Mouse (Mus musculus) embryonic facial prominence, embryonic 15.5 days (tissue): ENCODE data around the gene Tbc1d14. TPM values are rescaled to one million over a fixed set of nuclear protein-coding genes. Genes with fewer than 3 reads are reported as not detected.

Experiments
- ATAC-seq: fragments of 200-750 bp; cut with Nextera tagmentation; 2 replicates; pipeline ENCODE4 v1.8.0; 2017; ENCODE audit warnings: low read depth, moderate TSS enrichment; ENCODE audit not compliant: insufficient number of reproducible peaks, low FRiP score, low TSS enrichment
- H3K27ac ChIP-seq: fragments of 300-500 bp; sonication (generic); replicated peaks from 2 replicates; pipeline ENCODE4 v1.5.1; 2015; ENCODE audit warnings: mild to moderate bottlenecking, inconsistent platforms
- H3K27me3 ChIP-seq: fragments of 300-500 bp; sonication (generic); 2 replicates; pipeline ENCODE4 v1.6.1; 2015; ENCODE audit warnings: inconsistent platforms
- H3K36me3 ChIP-seq: fragments of 300-500 bp; sonication (generic); 2 replicates; pipeline ENCODE4 v1.6.1; 2015; ENCODE audit warnings: mild to moderate bottlenecking, inconsistent platforms
- H3K4me1 ChIP-seq: fragments of 300-500 bp; sonication (generic); 2 replicates; pipeline ENCODE4 v1.6.1; 2015; ENCODE audit warnings: inconsistent platforms
- H3K4me2 ChIP-seq: fragments of 300-500 bp; sonication (generic); replicated peaks from 2 replicates; pipeline ENCODE4 v1.6.1; 2015; ENCODE audit warnings: mild to moderate bottlenecking, inconsistent platforms
- H3K4me3 ChIP-seq: fragments of 300-500 bp; sonication (generic); replicated peaks from 2 replicates; pipeline ENCODE4 v1.5.1; 2015; ENCODE audit warnings: mild to moderate bottlenecking, inconsistent platforms
- H3K9ac ChIP-seq: fragments of 300-500 bp; sonication (generic); 2 replicates; pipeline ENCODE4 v1.6.1; 2015; ENCODE audit warnings: inconsistent platforms
- H3K9me3 ChIP-seq: fragments of 300-500 bp; sonication (generic); replicated peaks from 2 replicates; pipeline ENCODE4 v1.6.1; 2016; ENCODE audit warnings: inconsistent platforms
- WGBS: fragments of 180-500 bp; shearing (Covaris S2); methylation state at CpG from one replicate; pipeline ENCODE4 v1.1.7; 2015; 5-methylcytosine and 5-hydroxymethylcytosine counted together
- polyA plus RNA-seq: library from polyadenylated mRNA; unstranded; fragments of >200 nt; fragmentation: Nextera tagmentation; extraction: Ambion mirVana; gene quantifications from 2 replicates; pipeline ENCODE4 v1.2.1, GENCODE M21; 2015

Gene Tbc1d14
- polyA plus RNA-seq, 1 experiment from 2014 or later, result 41.3 TPM

DNA sequence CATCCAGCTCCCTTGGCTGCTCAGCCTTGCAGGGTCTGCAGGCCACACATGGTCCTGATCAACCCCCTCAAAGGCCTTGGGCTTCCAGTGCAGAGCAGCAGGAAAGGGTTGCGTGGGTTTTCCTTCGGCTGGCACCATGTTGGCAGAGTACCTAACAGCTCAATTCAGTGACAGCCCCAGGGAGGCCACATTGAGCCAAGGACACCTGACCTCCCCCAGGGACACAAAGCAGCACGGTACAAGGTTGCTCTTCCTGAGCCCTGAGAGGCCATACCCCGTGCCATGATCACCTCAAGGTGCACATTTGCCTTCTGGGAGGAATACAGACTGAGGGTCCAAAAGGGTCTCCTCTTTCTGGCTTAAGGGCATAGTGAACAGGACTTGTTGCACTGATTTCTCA lies 148.5 kb downstream of the Tbc1d14 start:
- no peaks in the 10 kb centered on the region for H3K9me3 ChIP-seq
- peaks cover 55% of the 10 kb centered on the region for H3K4me1 ChIP-seq
- no peak overlapping the region for H3K9ac ChIP-seq
- no peak for ATAC-seq
- no peak overlapping the region for H3K27ac ChIP-seq
- WGBS, result 39% methylated on average over 4 of the region's 4 CpGs
- H3K4me2 ChIP-seq, result no peak overlapping the region
- H3K27me3 ChIP-seq, result no peaks in the 10 kb centered on the region; the same call in 1 of the 2 replicates
- H3K4me3 ChIP-seq, result no peak overlapping the region
- H3K36me3 ChIP-seq, result no peaks in the 10 kb centered on the region

DNA sequence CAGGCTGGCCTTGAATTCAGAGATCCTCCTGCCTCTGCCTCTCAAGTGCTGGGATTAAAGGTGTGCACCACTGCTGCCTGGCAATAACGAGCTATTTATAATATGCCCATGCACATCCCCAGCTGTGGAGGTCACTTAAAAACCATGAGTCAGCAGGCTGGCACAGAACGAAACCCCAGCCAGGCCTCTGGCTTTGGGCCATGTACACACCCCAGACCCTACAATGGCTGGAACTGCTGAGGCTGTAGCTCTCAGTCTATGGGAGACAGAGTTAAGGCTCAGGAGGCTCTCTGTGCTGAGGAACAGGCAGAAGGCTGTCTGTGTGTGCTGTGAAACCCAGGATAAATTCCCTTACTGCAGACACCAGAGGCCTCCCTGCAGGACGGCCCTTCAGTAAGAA lies 152.3 kb downstream of the Tbc1d14 start:
- Histone ChIP-seq H3K4me3 (no peak overlapping the region), H3K9me3 (no peaks in the 10 kb centered on the region), H3K4me2 (no peak overlapping the region), H3K36me3 (no peaks in the 10 kb centered on the region), H3K27me3 (no peaks in the 10 kb centered on the region; the same call in 1 of the 2 replicates), H3K9ac (no peak overlapping the region), H3K27ac (peak overlapping the region; percentile 53), H3K4me1 (peaks cover 51% of the 10 kb centered on the region)
- ATAC-seq, result 0 out of 2 replicates have a peak, but pooled peaks have one; percentile 11
- WGBS, result 31% methylated on average over 3 of the region's 3 CpGs

Other genes starting within 250 kb of the Tbc1d14 start
- gene Sorcs2, start 195.1 kb downstream of the Tbc1d14 start, polyA plus RNA-seq, result 25.3 and 26.2 TPM in 2 replicates
- gene Grpel1, start 128.3 kb downstream of the Tbc1d14 start, polyA plus RNA-seq, result 48.9 and 49.2 TPM in 2 replicates
- gene Tada2b, start 109.0 kb downstream of the Tbc1d14 start, polyA plus RNA-seq, result 1.8 and 2.3 TPM in 2 replicates
- gene Ccdc96, start 108.7 kb downstream of the Tbc1d14 start, polyA plus RNA-seq, result 2.0 and 3.8 TPM in 2 replicates
- gene D5Ertd579e, start 102.7 kb upstream of the Tbc1d14 start, polyA plus RNA-seq, result 18.3 and 18.6 TPM in 2 replicates
- 31.2 and 34.1 TPM in 2 replicates for gene Bloc1s4, start 155.4 kb upstream of the Tbc1d14 start, polyA plus RNA-seq
- gene Mrfap1, start 203.5 kb upstream of the Tbc1d14 start, polyA plus RNA-seq, result 531 and 564 TPM in 2 replicates
- gene Man2b2, start 237.4 kb upstream of the Tbc1d14 start, polyA plus RNA-seq, result 22.1 and 24.9 TPM in 2 replicates